Mouse (Mus musculus) lung, embryonic 14.5 days (tissue): ENCODE measurements around the gene Pidd1. TPM values are rescaled to one million over a fixed set of nuclear protein-coding genes. Genes with fewer than 3 reads are reported as not detected.

ENCODE experiments used
- ATAC-seq: fragments of 200-750 bp; cut with Nextera tagmentation; 2 replicates; pipeline ENCODE4 v1.8.0; 2017; ENCODE audit warnings: mild to moderate bottlenecking, moderate TSS enrichment, moderate library complexity; ENCODE audit not compliant: insufficient read depth
- DNase-seq: peaks from one replicate; pipeline ENCODE4 v3.0.0-alpha.2; 2015
- H3K27ac ChIP-seq: fragments of 300-500 bp; sonication (generic); 2 replicates; pipeline ENCODE4 v1.5.1; 2014; ENCODE audit warnings: low read depth, mild to moderate bottlenecking, moderate library complexity
- H3K27me3 ChIP-seq: fragments of 300-500 bp; sonication (generic); 2 replicates; pipeline ENCODE4 v1.6.1; 2014; ENCODE audit warnings: low read length, control low read depth; ENCODE audit not compliant: insufficient read depth
- H3K36me3 ChIP-seq: fragments of 300-500 bp; sonication (generic); 2 replicates; pipeline ENCODE4 v1.6.1; 2014; ENCODE audit warnings: control low read depth; ENCODE audit not compliant: insufficient read depth
- H3K4me1 ChIP-seq: fragments of 300-500 bp; sonication (generic); 2 replicates; pipeline ENCODE4 v1.6.1; 2014; ENCODE audit warnings: antibody characterized with exemption, control low read depth; ENCODE audit not compliant: insufficient read depth
- H3K4me2 ChIP-seq: fragments of 300-500 bp; sonication (generic); 2 replicates; pipeline ENCODE4 v1.6.1; 2014; ENCODE audit warnings: mild to moderate bottlenecking
- H3K4me3 ChIP-seq: fragments of 300-500 bp; sonication (generic); 2 replicates; pipeline ENCODE4 v1.5.1; 2014; ENCODE audit warnings: low read depth, low read length
- H3K9ac ChIP-seq: fragments of 300-500 bp; sonication (generic); 2 replicates; pipeline ENCODE4 v1.6.1; 2014
- H3K9me3 ChIP-seq: fragments of 300-500 bp; sonication (generic); 2 replicates; pipeline ENCODE4 v1.6.1; 2016; ENCODE audit warnings: low read depth, low read length, control low read depth
- CTCF ChIP-seq: IDR thresholded peaks from 2 replicates; pipeline ENCODE4 v1.5.1; 2016; ENCODE audit warnings: antibody characterized with exemption, low read depth
- WGBS: fragments of 180-500 bp; shearing (Covaris S2); extraction: QIAGEN DNeasy Blood & Tissue Kit; methylation state at CpG from one replicate; pipeline ENCODE4 v1.1.7; 2014; 5-methylcytosine and 5-hydroxymethylcytosine counted together
- polyA plus RNA-seq: library from polyadenylated mRNA; unstranded; fragments of >200 nt; fragmentation: Nextera tagmentation; extraction: Ambion mirVana; gene quantifications from 2 replicates; pipeline ENCODE4 v1.2.1, GENCODE M21; 2014

Gene Pidd1
- polyA plus RNA-seq, 1 experiment from 2014 or later: 14.2 TPM

DNA sequence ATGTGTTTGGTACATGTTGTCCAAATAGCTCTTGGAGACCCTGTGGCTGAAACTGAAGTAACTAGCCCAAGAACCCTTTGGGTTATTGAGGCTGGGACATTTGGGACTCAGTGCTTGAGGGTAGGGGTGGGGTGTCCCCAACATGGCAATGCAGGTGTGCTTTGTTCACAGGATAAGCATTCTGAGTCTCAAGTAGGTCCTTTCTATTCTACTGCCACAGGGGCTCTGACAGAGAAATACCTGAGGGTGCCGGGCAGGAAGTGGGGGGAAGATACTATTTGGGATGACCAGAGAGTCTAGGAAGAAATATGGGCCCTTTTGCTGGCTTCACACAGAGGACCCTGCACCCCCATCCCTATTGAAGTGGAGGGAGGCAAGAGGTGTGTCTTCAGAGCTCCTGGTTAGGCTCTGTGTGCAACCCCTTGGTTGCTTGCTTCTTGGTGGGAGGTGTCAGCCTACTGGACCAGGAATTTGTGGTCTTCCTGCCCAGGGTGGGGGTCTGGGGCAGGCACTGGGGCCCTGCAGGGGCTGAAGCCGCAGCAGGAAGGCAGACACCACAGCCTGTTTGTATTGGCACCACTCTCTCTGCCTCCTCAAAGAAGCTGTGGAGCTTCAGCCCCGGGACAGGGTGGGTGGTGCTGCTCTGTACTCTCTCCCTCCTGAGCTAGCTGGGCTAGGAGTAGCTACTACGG lies 33.9 kb upstream of the Pidd1 start:
- Histone ChIP-seq H3K4me2 (peak overlapping the region; percentile 86), H3K4me3 (peak overlapping the region; percentile 81; the same call in 1 of the 2 replicates), H3K4me1 (peaks cover 36% of the 10 kb centered on the region), H3K9ac (peak overlapping the region; percentile 75), H3K36me3 (peaks cover 2% of the 10 kb centered on the region), H3K9me3 (no peaks in the 10 kb centered on the region), H3K27me3 (peaks cover 9% of the 10 kb centered on the region; the same call in 1 of the 2 replicates), H3K27ac (peak overlapping the region; percentile 98)
- ATAC-seq (no peak), DNase-seq (no peak)
- TF ChIP-seq CTCF: no peak
- 25% methylated on average over 4 of the region's 4 CpGs for WGBS

DNA sequence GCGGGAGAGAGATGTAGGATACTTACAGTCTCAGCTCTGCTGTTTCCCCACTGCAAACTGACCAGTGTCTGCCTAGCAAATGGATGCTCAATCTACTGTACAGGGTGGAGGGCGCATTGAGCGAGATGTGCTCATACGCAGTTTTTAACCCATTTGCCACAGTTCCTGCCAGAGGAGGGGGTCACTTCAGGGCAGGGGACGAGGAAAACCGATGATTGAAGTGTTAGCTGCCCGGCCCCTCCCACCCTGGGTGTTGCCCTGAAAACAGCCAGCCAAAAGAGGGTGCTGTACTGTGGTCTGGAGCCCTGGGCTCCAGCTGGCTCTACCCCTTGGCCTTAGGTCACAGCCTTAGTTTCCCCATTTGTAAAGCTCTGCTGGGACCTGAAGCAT lies 33.2 kb upstream of the Pidd1 start:
- Histone ChIP-seq H3K36me3 (peaks cover 9% of the 10 kb centered on the region), H3K27ac (peak overlapping the region; percentile 98), H3K4me3 (peak overlapping the region; percentile 81), H3K9me3 (no peaks in the 10 kb centered on the region), H3K27me3 (0 out of 2 replicates have a peak, but pooled peaks cover 2% of the 10 kb centered on the region), H3K9ac (peak overlapping the region; percentile 75), H3K4me2 (peak overlapping the region; percentile 86), H3K4me1 (peaks cover 36% of the 10 kb centered on the region)
- WGBS: 3% methylated on average over 7 of the region's 7 CpGs
- ATAC-seq (peak; percentile 4; the same call in 1 of the 2 replicates), DNase-seq (no peak)
- no peak for TF ChIP-seq CTCF

DNA sequence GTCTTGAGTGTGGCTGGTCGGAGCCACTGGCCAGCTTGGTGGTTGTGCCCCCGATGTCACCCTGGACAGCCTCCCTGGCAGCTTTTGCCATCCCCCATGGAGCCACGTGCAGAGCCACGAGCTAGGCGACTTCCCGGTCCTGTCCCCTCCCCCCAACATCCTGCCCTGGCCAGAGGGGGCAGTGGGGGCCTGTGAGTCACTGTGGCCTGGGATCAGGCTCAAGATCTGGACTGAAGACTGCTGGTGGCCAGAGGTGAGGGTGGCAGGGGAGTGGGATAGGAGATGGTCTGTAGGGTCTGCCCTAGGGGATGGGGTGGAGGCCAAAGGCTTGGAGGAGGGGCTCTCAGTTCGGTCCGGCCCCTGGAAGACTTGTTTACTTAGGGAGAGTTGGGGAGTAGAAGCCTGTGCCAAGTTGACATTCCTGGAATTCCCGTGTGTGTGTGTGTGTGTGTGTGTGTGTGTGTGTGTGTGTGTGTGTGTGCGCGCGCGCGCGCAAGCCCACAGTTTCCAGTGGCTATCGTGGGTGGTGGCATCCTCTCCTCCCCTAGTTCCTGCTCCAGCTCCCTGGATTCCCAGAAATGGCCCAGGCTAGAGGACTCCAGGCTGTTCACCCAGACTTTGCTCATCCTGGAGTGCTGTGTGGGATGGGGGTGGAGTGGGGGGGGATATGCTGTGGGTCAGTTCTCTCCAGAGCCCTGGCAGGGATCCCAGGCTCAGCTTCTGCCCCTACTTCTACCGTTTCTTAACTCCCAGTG lies 32.6 kb upstream of the Pidd1 start:
- peak overlapping the region; percentile 75 for H3K9ac ChIP-seq
- H3K4me1 ChIP-seq: peaks cover 31% of the 10 kb centered on the region
- H3K27me3 ChIP-seq: no peaks in the 10 kb centered on the region
- 0% methylated on average over 14 of the region's 17 CpGs for WGBS
- peak; percentile 85 for ATAC-seq
- DNase-seq: peak; percentile 90
- H3K36me3 ChIP-seq: peaks cover 14% of the 10 kb centered on the region
- no peaks in the 10 kb centered on the region for H3K9me3 ChIP-seq
- peak overlapping the region; percentile 98 for H3K27ac ChIP-seq
- H3K4me2 ChIP-seq: peak overlapping the region; percentile 86
- TF ChIP-seq CTCF: peak; percentile 67
- peak overlapping the region; percentile 81 for H3K4me3 ChIP-seq

DNA sequence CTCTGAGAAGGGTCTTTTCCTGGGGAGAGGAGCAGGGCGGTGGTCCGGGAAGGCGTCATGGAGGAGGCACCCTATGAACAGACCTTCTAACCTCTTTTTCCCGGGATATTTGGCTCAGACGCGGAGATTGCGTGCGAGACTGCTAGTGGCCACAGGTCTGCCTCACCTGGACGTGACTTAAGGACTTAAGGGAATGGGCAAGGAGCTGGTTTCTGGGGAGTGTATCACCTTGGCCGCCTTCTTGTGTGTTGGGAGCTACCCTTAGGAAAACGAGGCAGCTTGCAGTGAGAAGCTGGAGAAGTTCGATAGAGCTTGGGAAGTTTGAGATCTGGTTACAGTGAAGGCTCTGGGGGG lies 32.0 kb upstream of the Pidd1 start:
- no peak for ATAC-seq
- H3K4me2 ChIP-seq: peak overlapping the region; percentile 86
- peak overlapping the region; percentile 81 for H3K4me3 ChIP-seq
- H3K36me3 ChIP-seq: peaks cover 20% of the 10 kb centered on the region
- WGBS: 0% methylated on average over 12 of the region's 12 CpGs
- no peaks in the 10 kb centered on the region for H3K27me3 ChIP-seq
- H3K4me1 ChIP-seq: peaks cover 25% of the 10 kb centered on the region
- peak overlapping the region; percentile 75 for H3K9ac ChIP-seq
- H3K27ac ChIP-seq: peak overlapping the region; percentile 98
- no peaks in the 10 kb centered on the region for H3K9me3 ChIP-seq
- peak; percentile 47 for DNase-seq
- TF ChIP-seq CTCF: no peak

DNA sequence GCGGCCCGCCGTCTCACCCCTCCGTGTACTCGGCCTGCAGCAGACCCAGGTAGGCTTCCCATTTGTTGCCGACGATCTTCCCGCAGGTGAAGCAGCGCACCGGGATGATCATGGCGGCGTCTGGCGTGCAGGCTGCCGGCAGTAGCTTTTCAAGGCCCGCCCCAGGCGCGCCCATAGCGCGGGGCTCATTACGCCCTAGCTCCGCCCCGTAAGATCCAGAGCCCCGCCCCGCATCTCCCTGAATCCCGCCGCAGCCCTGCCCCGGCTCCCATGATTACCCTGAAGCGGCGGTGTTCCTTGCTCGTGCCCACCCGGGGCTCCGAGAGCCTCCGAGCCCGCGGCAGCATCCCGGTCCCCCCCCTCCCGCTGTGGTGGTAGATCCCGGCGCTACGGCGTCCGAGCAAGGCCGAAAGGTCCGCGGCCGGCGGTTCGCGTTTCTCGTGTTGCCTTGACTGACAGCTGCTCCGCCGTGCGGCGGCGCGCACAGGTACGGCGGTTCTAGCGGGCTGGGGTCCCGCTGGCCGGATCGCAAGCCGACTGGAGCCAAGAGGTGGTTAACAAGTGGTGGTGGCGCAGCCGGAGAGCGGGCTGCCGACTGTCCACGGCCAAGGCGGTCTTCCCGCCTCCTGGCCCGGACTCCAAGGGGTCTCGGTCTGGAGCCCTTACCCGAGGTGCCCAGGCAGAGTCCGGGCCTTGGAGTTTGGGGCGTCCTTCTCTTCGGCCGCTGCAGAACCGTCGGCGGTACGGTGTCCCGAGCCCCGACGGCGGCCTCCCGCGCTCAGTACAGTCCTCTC lies 31.4 kb upstream of the Pidd1 start, which contains the start of the genes Polr2l and Tspan4:
Gene Polr2l (minus strand): TSS at position 122 of the 794 bp plus-strand sequence.
Gene Tspan4 (plus strand): TSS at position 230 of the 794 bp plus-strand sequence.
- peaks cover 25% of the 10 kb centered on the region for H3K4me1 ChIP-seq
- H3K27me3 ChIP-seq: no peaks in the 10 kb centered on the region
- TF ChIP-seq CTCF: 0 out of 2 replicates have a peak, but pooled peaks have one; percentile 11
- H3K9ac ChIP-seq: peak within 1 kb of the TSS; percentile 75
- peak within 1 kb of the TSS; percentile 81 for H3K4me3 ChIP-seq
- H3K9me3 ChIP-seq: no peaks in the 10 kb centered on the region
- under 1% methylated on average over 77 of the region's 87 CpGs for WGBS
- ATAC-seq: peak; percentile 58
- peak; percentile 93 for DNase-seq
- H3K27ac ChIP-seq: peak within 1 kb of the TSS; percentile 98
- peak within 1 kb of the TSS; percentile 86 for H3K4me2 ChIP-seq
- H3K36me3 ChIP-seq: peaks cover 25% of the 10 kb centered on the region

DNA sequence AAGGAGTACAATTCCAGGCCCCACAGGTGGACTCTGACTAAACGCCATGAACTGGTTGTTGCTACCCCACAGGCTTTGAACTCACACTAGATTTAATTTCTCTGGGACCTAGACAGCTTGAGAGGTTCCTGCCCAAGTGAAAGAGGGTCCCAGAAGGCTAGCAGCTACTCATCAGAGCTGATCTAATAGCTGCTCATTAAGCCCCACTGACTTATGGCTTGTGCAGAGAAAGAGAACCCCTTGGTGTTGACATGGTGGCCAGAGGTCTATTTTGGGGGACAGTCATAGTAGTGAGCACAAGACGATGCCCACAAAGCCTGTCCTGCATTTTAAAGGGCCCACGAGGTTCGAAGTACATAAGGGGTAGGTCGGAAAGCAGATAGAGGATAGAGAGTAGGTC lies 30.3 kb upstream of the Pidd1 start:
- DNase-seq (no peak), ATAC-seq (no peak)
- H3K9me3 ChIP-seq: no peaks in the 10 kb centered on the region
- H3K36me3 ChIP-seq: peaks cover 36% of the 10 kb centered on the region
- no peak for TF ChIP-seq CTCF
- H3K9ac ChIP-seq: peak overlapping the region; percentile 75
- H3K4me1 ChIP-seq: peaks cover 30% of the 10 kb centered on the region
- H3K27ac ChIP-seq: no peak overlapping the region
- peak overlapping the region; percentile 81 for H3K4me3 ChIP-seq
- no peaks in the 10 kb centered on the region for H3K27me3 ChIP-seq
- H3K4me2 ChIP-seq: peak overlapping the region; percentile 86
- 7% methylated on average over 5 of the region's 5 CpGs for WGBS
